Mouse (Mus musculus) brain, embryonic 14.5 days (tissue): Measurements from ENCODE around the gene 4933402N22Rik. TPM values are rescaled to one million over a fixed set of nuclear protein-coding genes. Genes with fewer than 3 reads are reported as not detected.
"Not testable (repeated sequence)": the region's sequence is repeated elsewhere in the genome, so short reads cannot be mapped to it uniquely, and the experiment has no call there.

Experiments used
- DNase-seq: peaks from one replicate; pipeline ENCODE4 v3.0.0-alpha.2; 2011; ENCODE audit warnings: low read depth
- polyA plus RNA-seq: library from polyadenylated mRNA; depleted of rRNA; stranded (reverse); fragments of >200 nt; gene quantifications from 2 replicates; pipeline ENCODE4 v1.2.3, GENCODE M21; 2012; rRNA removed

The 4933402N22Rik gene
- not detected in 2 replicates for polyA plus RNA-seq

DNA sequence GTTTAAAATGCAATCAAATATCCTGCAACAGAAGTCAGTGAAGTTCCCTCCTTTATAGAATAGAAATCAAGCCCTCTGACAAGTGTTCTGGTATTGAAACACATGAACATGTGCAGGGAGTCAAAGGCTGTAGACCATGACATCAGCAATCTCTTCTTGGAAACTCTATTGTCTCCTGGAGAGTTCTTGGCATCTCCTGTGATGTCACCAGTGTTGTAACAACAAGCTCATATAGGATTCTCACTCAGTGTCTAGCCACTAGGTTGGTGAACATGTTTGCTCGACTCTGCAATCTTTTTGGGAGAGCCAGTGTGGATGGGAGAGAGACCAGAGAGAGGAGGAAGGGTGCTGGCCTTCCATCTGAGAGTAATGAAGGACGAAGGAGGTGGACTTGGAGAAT is at the start of gene 4933402N22Rik:
4933402N22Rik (plus strand) TSS at position 301 of the 400 bp plus-strand sequence.
- DNase-seq = not testable (repeated sequence)

DNA sequence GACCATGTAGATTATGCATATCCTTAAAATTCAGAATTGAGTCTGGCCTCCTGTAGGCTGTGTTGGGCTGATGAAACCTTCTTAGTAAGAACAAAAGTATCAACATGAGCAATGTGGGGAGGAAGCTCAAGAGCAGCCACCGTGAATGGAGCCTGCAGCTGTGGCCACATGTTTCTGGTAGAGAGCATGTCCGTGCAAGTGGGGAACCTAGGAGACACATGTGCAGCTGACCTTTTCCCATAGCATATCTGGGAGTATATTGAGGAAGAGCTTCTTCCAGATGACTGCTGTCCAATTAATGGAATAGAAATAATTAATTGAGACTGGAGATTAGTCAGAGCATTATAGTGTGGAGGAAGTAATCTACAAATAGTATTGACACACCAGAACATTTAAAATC is 5.9 kb downstream of the 4933402N22Rik start:
- not testable (repeated sequence) for DNase-seq

Other genes with a start within 250 kb of the 4933402N22Rik start
- gene Gm8922, start 236.1 kb upstream of the 4933402N22Rik start, polyA plus RNA-seq = not detected in 2 replicates
- gene Gm8926, start 147.5 kb upstream of the 4933402N22Rik start, polyA plus RNA-seq = not detected in 2 replicates
- not detected in 2 replicates for gene Gm6465, start 72.5 kb upstream of the 4933402N22Rik start, polyA plus RNA-seq